Mouse (Mus musculus): ENCODE data around the gene Vav2.
A peak's percentile ranks its signal among the peaks of the same experiment; 100 is the strongest.

Gene Vav2

DNA sequence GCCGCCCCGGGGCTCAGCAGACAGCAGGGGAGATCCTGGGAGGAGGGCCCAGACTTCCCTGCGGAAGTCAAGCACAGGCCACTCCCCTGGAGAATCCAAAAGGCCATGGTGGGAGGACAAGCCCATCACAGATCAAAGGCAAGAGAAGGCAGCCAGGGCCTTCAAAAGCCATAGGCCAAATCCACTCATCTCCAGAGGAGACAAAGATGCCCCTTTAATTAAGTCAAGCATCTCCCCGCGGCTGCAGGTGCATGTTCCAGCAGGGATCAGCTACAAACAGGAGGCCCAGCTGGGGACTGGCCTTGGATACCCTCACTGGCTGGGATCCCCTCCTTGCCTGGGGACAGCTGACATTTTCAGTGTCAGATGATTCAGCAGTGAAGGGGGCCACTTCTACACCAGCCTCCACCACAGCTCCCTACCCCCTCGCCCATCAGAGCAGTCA lies 105.4 kb downstream of the Vav2 start:
- DNase-seq (ENCODE audit: low read depth, low spot score) = no peak

DNA sequence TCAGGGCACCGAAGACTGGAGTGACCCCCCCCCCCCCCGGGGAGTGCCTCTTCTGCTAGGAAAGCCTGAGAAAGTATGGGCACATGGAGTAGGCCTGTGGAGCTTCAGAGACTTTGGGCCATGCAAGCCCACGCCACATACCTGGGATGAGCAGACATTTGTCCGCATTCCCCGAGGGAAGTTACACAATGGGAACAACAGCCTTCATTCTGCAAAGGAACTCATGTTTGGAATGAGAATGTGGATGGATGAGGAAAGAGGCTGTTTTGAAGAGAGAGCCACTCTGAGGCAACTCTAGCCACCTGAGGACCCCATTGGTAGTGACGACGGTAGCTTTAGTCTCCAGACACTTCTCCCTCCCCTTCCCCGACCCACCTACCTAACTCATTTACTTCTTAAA lies 106.0 kb downstream of the Vav2 start:
- DNase-seq (ENCODE audit: low read depth, low spot score) = no peak

DNA sequence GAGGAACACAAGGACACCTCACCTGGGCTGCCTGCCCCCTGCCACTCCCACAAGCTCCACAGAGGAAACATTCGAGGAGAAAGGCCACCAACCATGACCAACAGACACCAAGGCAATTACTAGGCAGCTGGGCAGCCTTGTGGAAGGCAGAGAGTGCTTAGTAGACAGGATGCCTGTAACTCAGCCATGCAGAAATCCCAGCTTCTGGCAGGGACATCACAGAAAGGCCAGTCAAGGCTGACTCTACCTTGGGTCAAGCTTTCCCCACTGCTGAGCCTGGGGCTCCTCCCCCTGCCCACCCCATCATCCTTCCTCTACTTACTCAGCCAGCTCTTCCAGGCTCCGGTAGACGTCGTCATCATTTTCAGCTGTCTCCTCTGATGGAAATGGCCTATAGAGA lies 108.2 kb downstream of the Vav2 start:
- peak; percentile 25 for DNase-seq (ENCODE audit: low read depth, low spot score)

DNA sequence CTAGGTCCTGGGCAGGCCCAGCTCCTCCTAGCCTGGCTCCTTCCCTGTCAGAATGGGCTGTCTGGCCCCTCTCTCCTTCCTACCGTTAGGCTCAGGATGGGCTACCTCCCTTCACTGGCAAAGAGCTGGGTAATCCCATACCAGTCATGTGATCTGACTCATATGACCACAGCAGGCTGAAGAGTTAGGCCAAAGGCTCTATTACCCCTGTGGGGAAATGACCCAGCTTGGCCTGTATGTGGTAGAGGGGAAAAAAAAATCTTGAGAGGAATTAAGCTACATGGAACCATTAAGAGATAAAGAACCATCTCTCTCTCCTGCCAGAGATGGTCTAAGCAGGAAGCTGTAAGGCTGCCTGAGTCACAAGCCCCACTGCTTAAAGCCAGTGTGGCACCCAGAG lies 108.6 kb downstream of the Vav2 start:
- no peak for DNase-seq (ENCODE audit: low read depth, low spot score)

DNA sequence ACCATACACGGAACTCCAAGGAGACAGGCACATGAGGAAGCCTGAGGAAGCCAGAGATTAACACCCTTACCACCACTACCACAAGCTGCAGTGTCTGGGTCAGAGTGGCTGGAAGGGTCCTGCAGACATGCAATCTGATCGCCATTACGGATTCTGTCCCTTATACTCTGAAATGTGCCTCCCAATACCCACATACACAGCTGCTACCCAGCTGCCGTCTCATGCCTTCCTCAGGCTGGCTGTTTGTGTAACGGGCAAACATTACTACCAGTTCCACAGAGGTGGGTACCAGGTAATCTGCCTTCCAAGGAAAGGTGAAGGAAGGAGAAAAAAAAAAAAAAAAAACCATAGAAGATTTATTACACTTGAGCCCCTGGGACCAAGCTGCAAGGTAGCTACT lies 110.7 kb downstream of the Vav2 start:
- no peak for DNase-seq (ENCODE audit: low read depth, low spot score)

DNA sequence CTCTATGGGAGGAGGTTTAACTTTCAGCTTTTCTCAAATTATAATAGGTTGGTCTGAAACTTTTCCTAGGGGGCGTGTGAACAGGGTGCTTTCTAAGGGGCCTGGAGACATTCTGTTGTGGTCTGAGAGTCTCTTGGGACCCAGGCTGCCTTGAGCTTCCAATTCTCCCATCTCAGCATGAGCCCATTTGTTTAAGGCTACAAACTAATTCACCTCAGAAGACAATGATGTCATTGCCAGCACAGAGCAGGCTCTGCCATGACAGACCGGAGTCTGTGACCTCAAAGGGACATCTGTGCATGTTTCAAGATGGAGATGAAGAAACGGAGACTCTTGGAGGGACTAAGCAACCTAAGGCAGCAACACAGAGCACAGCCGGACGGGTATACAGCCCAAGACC lies 112.6 kb downstream of the Vav2 start:
- no peak for DNase-seq (ENCODE audit: low read depth, low spot score)

DNA sequence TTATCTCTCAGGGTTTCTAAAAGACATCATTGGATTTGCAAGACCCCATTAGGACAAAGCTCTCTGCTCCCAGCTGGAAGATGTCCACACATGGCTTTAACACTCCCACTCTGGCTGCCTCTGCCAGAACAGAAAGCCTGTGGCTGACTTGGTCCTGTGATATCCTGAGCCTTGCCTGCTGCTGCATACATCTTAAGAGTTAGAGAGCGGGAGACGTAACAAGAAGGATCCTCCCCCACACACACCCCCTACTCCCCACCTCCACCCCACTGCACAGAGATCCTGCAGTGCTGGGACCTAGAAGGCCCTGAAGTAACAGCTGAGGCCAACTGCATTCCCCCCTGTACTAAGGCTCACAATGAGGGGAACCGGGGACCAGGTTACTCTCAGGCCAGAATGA lies 114.3 kb downstream of the Vav2 start:
- no peak for DNase-seq (ENCODE audit: low read depth, low spot score)

DNA sequence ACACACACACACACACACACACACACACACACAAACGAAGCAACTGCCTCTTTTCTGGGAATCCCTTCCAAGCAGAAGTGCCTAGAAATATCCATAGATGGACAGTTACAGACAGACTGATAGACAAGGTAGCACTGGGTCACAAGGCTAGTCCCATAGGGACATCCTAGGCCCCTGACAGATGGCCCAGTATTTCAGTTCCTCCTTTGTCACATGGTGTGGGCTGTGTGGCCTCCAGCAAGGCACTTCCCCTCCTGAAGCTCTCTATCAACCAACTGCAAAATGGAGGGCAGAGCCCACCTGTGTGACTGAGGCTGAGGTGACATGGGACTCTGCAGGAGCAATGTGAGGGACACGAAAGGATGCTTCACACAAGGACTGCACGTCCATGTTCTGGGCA lies 115.2 kb downstream of the Vav2 start:
- peak; percentile 91 for DNase-seq (ENCODE audit: low read depth, low spot score)

DNA sequence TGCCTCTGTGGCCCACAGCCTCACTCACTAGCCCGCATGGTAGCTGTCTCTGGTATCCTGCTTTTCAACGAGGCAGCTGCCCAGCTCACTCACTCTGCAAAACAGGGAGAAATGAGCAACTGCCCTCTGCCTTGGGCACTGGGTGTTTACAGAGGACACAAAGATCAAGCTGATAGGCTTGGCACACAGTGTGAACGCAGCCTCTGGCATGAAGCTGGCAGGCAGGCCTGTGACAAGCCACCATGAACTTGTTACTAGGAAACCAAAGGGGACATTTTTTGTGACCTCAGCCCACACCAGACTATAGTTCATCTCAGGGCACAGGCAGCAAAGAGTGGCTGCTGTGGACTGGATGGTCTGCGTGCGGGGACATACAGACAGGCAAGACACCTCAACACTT lies 115.9 kb downstream of the Vav2 start:
- DNase-seq (ENCODE audit: low read depth, low spot score) = peak; percentile 40

DNA sequence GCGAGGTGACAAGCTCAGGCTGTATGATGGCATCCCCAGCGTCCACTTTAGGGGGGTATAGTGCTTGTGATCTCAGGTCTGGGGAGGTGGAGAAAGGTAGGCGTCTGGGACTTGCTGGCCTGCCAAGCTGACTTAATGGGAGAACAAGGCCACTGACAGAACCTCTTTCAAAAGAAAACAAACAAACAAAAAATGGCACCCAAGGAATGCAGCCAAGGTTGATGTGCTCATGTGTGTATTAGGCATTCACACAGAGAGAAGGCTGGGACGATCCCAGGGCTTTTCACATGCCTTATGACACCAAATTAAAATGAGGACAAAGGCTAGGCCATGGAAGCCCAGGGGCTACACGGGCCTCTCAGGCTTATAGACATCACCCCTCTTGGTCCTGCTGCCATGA lies 116.6 kb downstream of the Vav2 start:
- no peak for DNase-seq (ENCODE audit: low read depth, low spot score)

DNA sequence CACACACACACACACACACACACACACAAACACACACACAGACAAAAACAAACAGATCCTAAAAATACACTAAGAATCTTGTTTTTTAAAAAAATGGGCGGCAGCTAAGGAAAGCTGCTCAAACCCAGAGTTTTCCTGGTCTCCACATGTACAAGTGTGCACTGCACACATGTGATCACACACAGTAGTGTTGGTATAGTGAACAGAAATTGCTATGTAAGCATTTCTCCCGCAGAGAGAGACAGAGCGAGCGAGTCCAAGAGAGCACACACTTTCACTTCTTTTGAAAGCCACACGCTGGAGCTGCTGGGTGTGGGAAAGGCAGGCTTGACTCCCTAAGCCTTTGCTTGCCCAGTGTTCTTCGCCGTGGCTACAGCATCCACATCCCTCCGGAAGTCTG lies 120.2 kb downstream of the Vav2 start:
- DNase-seq (ENCODE audit: low read depth, low spot score) = no peak

DNA sequence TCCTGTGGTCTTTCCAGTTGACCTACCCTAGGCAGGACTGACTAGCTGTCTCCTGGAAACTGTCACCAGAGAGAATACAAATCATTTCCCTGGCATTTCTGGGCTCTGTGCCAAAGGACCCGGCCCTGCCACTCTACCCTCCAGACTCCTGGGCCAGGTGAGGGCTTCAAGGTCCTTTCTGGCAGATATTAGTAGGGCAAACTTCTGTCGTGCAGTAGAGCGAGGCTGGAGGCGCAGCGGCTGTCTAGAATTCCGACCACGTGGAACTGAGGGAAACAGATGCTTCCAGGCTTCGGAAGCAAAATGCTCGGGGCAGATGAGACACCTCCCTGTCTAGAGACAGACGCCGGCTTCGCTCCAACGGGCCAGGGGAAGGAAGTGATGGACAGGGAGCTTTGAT lies 122.1 kb downstream of the Vav2 start:
- DNase-seq (ENCODE audit: low read depth, low spot score) = no peak

DNA sequence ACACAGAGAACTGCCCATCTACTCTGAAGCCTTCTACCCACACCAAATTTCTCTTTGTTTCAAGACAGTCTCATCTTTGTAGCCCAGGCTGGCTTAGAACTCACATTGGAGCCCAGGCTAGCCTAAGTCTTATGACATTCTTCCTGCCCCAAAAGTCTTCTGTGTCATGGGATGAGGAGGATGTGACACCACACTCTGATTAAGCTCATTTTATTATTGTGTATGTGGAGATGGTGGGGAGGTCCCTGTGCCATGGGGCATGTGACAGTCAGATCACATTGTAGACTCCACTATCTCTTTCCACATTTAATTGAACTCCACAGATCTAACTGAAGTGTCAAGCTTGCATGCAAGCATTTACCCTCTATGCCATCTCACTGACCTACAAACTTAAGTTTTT lies 122.8 kb downstream of the Vav2 start:
- DNase-seq (ENCODE audit: low read depth, low spot score) = peak; percentile 19

DNA sequence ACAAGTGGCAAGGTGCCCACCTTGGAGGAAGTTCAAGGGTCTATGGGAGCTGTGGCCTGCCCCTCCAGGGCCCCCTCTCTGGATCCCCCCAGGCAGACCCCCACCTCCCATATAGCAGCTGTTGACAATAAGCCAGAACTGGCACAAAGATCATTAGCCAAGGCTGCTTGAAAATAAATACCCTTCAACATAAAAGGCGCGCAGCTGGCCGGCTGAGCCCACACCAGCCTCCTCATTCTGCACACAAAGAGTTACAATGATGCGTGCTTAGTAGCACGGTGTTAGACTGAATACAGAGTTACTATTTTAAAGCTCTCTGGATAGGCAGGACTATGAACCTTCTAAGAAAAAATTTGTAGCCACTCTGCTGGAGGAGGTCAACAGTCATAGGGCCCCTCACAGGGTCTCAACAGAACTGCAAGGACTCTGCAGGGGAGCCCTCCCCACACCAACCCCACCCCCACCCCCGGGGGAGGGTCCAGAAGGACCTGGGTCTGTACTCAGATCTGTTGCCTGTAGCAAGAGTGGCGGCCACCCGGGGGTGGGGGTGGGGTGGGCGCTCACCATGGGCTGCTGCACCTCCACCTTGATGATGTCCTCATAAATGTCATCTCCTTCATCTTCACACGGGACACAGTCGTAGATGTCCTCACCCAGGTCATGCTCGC lies 125.3 kb downstream of the Vav2 start:
- no peak for DNase-seq (ENCODE audit: low read depth, low spot score)

DNA sequence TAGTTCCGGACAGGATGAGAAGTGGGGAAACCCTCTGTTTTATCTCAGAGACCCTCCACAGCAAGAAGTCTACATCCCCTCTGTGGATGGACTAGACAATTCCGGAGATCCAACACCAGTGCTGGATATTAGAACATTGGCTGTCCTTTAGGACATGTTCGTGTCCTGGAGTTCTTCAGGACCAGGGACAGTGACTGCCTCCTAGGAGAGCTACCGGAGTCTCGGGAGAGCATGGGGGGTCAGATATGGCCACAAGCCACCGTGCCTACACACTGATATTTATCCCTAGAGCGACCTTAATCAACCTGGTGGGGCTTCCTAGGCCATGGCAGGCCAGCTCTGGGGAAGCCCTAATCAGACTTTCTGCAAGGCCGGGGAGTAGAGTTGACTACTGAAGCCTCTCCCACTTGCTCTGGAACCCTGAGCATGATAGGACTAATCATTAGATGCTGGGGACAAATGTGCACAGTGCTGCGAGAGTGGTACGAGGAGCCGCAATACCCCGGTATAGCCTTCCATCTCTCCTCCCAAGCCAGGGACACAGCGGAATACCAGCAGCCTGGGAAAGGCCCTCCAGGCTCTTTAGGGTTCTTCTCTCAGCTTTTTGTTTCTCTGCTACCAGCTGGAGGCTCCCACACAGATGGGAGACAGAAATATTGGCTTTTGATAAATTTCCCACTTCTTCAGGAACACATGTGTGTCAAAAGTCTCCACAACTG lies 125.9 kb downstream of the Vav2 start:
- DNase-seq (ENCODE audit: low read depth, low spot score) = no peak

DNA sequence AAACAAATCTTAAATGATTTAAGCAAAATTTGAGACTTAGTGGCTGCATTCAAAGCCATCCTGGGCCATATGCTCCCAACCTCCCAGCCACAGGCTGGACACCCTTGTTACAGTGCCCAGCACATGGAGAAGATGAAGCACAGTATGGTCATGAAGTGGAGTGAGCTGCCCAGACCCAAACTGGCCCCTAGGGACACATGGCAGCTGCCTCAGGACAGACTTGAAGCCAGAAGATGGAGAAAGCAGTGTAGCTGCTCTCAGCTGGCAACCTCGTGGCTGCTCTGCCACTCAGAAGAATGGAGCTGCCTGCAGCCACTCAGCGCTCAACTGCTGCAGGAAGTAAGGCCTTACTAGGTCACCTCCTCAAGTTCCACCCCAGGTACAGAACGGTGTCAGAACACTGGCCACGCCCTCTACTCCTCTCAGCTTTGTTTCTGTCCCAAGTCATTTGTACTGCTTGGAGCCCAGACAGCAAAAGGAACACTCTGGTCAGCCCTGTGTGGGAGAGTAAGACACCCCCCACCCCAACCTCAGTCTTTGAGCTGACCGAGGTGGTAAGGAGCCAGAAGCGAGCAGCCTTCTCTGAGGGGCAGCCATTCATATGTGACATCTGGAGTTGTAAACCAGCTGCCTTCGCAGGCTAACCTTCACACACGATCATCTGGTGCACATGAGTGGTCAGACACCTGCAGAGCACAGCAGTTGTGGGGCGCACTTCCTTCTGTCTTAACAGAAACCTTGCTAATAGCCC lies 130.0 kb downstream of the Vav2 start:
- peak; percentile 96 for DNase-seq (ENCODE audit: low read depth, low spot score)

DNA sequence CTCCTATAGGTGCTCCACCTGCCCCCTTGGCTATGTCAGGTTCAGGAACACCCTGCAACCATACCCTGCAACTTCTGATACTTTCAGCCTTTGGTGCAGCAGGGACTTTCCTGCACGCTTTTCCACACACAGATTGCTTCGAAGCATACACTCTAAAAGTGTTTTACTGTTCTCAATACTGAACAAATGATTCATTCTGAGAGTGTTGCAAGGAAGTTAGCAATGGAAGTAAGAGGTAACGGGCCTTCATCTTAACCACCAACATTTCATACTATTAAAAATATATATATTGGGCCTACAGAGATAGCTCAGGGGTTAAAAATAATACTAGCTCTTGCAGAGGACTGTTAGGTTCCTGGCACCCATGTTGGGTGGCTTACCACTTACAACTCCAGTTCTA lies 132.1 kb downstream of the Vav2 start:
- DNase-seq (ENCODE audit: low read depth, low spot score) = peak; percentile 63

DNA sequence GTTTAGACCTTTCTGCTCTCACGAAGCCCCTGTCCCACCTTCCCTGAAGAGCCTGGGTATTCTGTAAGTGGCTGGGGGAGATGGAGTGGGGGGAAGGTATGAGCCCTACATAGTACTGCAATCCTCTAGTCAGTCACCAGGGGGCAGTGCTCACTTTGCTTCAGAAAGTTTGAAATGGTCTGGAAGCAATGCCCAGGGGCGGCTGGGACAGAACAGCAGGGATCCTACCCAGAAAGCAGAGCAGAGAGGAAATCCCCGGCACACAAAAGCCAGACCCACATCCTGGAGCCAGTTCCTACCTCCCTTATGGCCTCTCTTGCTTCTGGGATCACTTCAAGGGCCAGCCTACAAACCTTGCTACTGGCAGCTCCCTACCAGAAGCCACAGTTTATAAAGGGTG lies 137.8 kb downstream of the Vav2 start:
- peak; percentile 82 for DNase-seq (ENCODE audit: low read depth, low spot score)

DNA sequence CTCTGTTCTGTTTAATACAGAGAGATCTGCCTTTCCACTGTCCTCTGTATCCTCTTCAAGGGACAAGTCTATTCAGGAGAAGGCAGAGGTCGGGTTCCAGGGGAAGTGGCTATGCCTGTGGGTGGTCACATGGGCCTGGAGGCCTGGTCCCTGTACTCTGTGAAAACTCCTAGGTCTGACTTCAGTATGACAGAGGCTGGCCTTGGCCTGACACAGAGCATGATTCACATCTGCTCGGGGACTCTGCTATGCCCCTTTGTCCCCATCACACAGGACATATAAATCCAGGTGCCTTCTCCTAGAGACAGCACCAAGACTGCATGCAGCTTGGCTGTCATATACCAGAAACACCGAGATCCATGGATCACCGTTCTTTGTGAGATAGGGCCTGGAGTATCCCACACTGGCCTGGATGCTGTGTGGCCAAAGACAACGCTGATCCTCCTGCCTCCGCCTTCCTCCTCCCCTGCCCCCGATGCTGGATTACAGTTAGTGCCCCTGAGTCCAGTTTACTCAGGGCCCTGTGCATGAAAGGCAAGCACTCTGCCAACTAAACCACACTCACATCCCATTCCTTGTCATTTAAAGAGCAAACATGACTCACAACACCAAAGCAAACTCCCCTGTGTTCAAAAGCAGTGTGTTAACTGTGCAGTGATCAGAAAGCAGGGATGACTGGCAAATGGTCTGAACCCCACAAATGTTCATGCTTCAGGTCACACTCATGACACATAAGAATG lies 139.7 kb downstream of the Vav2 start:
- DNase-seq (ENCODE audit: low read depth, low spot score) = no peak

DNA sequence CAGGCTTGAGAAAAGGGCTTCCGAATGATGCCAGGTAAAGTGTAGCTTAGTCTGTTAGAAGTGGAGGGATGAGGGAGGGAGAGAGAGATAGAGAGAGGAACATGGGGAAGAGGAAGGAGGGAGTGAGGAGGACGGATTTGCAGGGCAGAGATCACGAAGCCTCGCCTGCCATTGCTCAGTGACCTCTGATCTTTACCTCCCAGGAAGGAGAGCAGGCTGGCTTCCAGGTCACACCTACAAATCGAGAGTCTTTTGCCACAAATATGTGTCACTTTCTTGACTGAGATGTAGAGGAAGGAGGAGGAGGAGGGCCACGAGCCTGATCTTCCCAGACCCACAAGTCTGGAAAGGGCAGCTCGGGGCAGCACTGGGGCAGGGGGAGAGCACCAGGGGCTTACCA lies 142.4 kb downstream of the Vav2 start:
- DNase-seq (ENCODE audit: low read depth, low spot score) = no peak

DNA sequence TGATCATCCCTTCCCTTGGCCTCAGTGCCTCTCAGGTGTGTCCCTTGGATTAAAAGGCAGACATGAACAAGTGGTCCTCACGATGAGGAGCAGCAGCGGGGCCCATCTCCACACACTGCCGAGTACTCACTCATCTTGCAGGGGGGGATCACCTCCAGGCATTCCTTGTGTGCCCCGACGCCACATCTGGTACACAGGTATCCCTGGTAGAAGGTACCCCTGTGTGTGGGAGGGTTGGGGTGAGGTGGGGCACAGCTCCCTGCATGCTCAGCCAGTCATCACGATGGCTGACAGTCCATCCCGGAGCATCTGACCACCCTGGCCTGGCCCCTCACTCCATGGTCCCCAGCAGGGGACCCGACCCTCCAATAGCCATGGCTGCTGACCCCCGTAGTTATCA lies 145.1 kb downstream of the Vav2 start:
- DNase-seq (ENCODE audit: low read depth, low spot score) = no peak

All from A20 (cell line).